Mouse (Mus musculus): Measurements from ENCODE around the gene Cyth4. TPM values are rescaled to one million over a fixed set of nuclear protein-coding genes. Genes with fewer than 3 reads are reported as not detected.

Gene Cyth4
- polyA plus RNA-seq, 1 experiment from 2014 or later: 12.3 TPM

- H3K27ac ChIP-seq: no peak overlapping the region
- no peaks in the 10 kb centered on the region for H3K36me3 ChIP-seq
- 80% methylated on average over 6 of the region's 6 CpGs for WGBS
These were observed 4.3 kb downstream of the Cyth4 start for GRCm38 (mm10) chr15:78601180-78601579.

DNA sequence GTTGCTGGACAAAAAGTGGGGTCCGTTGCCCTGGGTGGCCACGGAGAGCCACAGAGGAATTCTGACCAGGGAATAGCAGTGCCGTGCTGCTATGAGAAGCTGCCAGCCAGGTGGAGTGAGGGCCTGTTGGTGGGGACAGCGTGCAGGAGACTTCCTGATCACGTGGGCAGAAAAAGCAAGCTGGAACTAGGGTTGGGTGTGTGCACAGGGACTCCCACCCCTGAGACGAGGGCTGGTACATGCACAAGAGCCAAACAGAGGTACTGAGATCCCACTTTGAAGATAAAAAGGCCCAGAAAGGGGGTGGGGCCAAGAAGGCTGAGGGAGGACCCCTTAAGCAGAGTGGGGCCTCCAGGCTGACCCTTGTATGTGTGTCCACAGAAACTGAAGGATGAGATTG, 7.4 kb downstream of the Cyth4 start:
- 61% methylated on average over 6 of the region's 6 CpGs for WGBS
- H3K27ac ChIP-seq: no peak overlapping the region
- no peak overlapping the region for H3K4me3 ChIP-seq
- H3K4me2 ChIP-seq: no peak overlapping the region
- no peaks in the 10 kb centered on the region for H3K36me3 ChIP-seq
- 0 out of 2 replicates have a peak, but pooled peaks cover 3% of the 10 kb centered on the region for H3K27me3 ChIP-seq
- H3K4me1 ChIP-seq: peaks cover 10% of the 10 kb centered on the region
- no peak overlapping the region for H3K9ac ChIP-seq
- no peaks in the 10 kb centered on the region for H3K9me3 ChIP-seq
- ATAC-seq (ENCODE audit: insufficient number of reproducible peaks, low FRiP score, low TSS enrichment, low read depth): no peak

More at GRCm38 (mm10) chr15:78601180-78601579, 4.3 kb downstream of the Cyth4 start:
- no peak overlapping the region for H3K4me2 ChIP-seq
- no peaks in the 10 kb centered on the region for H3K9me3 ChIP-seq
- no peak overlapping the region for H3K9ac ChIP-seq
- H3K4me1 ChIP-seq: peaks cover 8% of the 10 kb centered on the region
- H3K27me3 ChIP-seq: no peaks in the 10 kb centered on the region
- no peak for ATAC-seq (ENCODE audit: insufficient number of reproducible peaks, low FRiP score, low TSS enrichment, low read depth)
- H3K4me3 ChIP-seq: no peak overlapping the region

- Histone ChIP-seq H3K36me3 (no peaks in the 10 kb centered on the region), H3K27me3 (0 out of 2 replicates have a peak, but pooled peaks cover 3% of the 10 kb centered on the region), H3K4me3 (no peak overlapping the region), H3K9me3 (no peaks in the 10 kb centered on the region), H3K4me2 (no peak overlapping the region), H3K4me1 (peaks cover 10% of the 10 kb centered on the region), H3K27ac (no peak overlapping the region), H3K9ac (no peak overlapping the region)
- no peak for ATAC-seq (ENCODE audit: insufficient number of reproducible peaks, low FRiP score, low TSS enrichment, low read depth)
- 28% methylated on average over 3 of the region's 3 CpGs for WGBS
These were observed 8.5 kb downstream of the Cyth4 start for GRCm38 (mm10) chr15:78605371-78605791.

GRCm38 (mm10) chr15:78606059-78606458, 9.2 kb downstream of the Cyth4 start:
- Histone ChIP-seq H3K27me3 (0 out of 2 replicates have a peak, but pooled peaks cover 3% of the 10 kb centered on the region), H3K4me2 (no peak overlapping the region), H3K4me1 (peaks cover 15% of the 10 kb centered on the region), H3K36me3 (no peaks in the 10 kb centered on the region), H3K27ac (no peak overlapping the region), H3K9ac (no peak overlapping the region), H3K9me3 (no peaks in the 10 kb centered on the region), H3K4me3 (no peak overlapping the region)
- ATAC-seq (ENCODE audit: insufficient number of reproducible peaks, low FRiP score, low TSS enrichment, low read depth): no peak
- WGBS: 67% methylated on average over 6 of the region's 6 CpGs

GRCm38 (mm10) chr15:78607463-78607862, 10.6 kb downstream of the Cyth4 start:
- no peak overlapping the region for H3K4me2 ChIP-seq
- H3K27me3 ChIP-seq: 0 out of 2 replicates have a peak, but pooled peaks cover 3% of the 10 kb centered on the region
- no peaks in the 10 kb centered on the region for H3K9me3 ChIP-seq
- WGBS: 48% methylated on average over 4 of the region's 4 CpGs
- H3K4me3 ChIP-seq: no peak overlapping the region
- no peak overlapping the region for H3K27ac ChIP-seq
- no peak overlapping the region for H3K9ac ChIP-seq
- H3K4me1 ChIP-seq: peaks cover 18% of the 10 kb centered on the region
- ATAC-seq (ENCODE audit: insufficient number of reproducible peaks, low FRiP score, low TSS enrichment, low read depth): no peak
- H3K36me3 ChIP-seq: no peaks in the 10 kb centered on the region

- Histone ChIP-seq H3K36me3 (no peaks in the 10 kb centered on the region), H3K4me1 (peaks cover 12% of the 10 kb centered on the region), H3K27me3 (0 out of 2 replicates have a peak, but pooled peaks cover 3% of the 10 kb centered on the region), H3K27ac (no peak overlapping the region), H3K9me3 (no peaks in the 10 kb centered on the region), H3K4me3 (no peak overlapping the region), H3K9ac (no peak overlapping the region), H3K4me2 (no peak overlapping the region)
- 36% methylated on average over 12 of the region's 12 CpGs for WGBS
- ATAC-seq (ENCODE audit: insufficient number of reproducible peaks, low FRiP score, low TSS enrichment, low read depth): no peak
These were observed 14.0 kb downstream of the Cyth4 start for GRCm38 (mm10) chr15:78610705-78611462.

DNA sequence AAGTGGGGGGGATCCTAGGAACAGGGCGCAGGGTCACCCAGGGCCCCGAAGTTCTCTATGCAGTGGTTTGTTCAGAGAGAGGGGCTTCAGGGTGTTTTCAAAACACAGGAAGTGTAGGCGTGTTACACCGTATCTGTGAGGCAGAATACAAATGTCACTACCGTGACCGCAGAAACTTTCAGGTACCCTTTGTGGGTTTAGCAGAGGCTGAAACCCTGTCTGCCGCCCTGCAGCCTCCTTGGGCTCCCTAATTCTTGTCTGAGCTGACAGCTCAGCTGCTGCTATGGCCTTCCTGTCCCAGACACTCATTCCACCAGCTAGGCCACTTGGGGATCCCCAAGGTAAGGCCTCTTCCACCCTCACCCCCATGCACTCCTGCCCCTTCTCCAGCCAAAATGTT, 17.7 kb downstream of the Cyth4 start:
- Histone ChIP-seq H3K36me3 (no peaks in the 10 kb centered on the region), H3K9me3 (no peaks in the 10 kb centered on the region), H3K4me2 (no peak overlapping the region), H3K9ac (no peak overlapping the region), H3K27me3 (no peaks in the 10 kb centered on the region), H3K27ac (no peak overlapping the region), H3K4me3 (no peak overlapping the region), H3K4me1 (peaks cover 7% of the 10 kb centered on the region)
- no peak for ATAC-seq (ENCODE audit: insufficient number of reproducible peaks, low FRiP score, low TSS enrichment, low read depth)
- WGBS: 78% methylated on average over 7 of the region's 7 CpGs

GRCm38 (mm10) chr15:78616973-78617372, 20.1 kb downstream of the Cyth4 start:
- Histone ChIP-seq H3K27ac (no peak overlapping the region), H3K4me3 (no peak overlapping the region), H3K27me3 (peaks cover 10% of the 10 kb centered on the region), H3K4me2 (no peak overlapping the region), H3K9ac (no peak overlapping the region), H3K4me1 (no peaks in the 10 kb centered on the region), H3K36me3 (no peaks in the 10 kb centered on the region), H3K9me3 (no peaks in the 10 kb centered on the region)
- 74% methylated on average over 2 of the region's 2 CpGs for WGBS
- no peak for ATAC-seq (ENCODE audit: insufficient number of reproducible peaks, low FRiP score, low TSS enrichment, low read depth)

GRCm38 (mm10) chr15:78623426-78623825, 26.6 kb downstream of the Cyth4 start:
- no peak overlapping the region for H3K4me2 ChIP-seq
- no peak overlapping the region for H3K4me3 ChIP-seq
- no peaks in the 10 kb centered on the region for H3K36me3 ChIP-seq
- no peak overlapping the region for H3K27ac ChIP-seq
- peaks cover 15% of the 10 kb centered on the region; the same call in 1 of the 2 replicates for H3K4me1 ChIP-seq
- H3K9me3 ChIP-seq: no peaks in the 10 kb centered on the region
- WGBS: 13% methylated on average over 5 of the region's 5 CpGs
- peaks cover 27% of the 10 kb centered on the region for H3K27me3 ChIP-seq
- H3K9ac ChIP-seq: no peak overlapping the region
- ATAC-seq (ENCODE audit: insufficient number of reproducible peaks, low FRiP score, low TSS enrichment, low read depth): no peak

GRCm38 (mm10) chr15:78624431-78624950, 27.6 kb downstream of the Cyth4 start:
- Histone ChIP-seq H3K4me2 (no peak overlapping the region), H3K4me3 (no peak overlapping the region), H3K9me3 (no peaks in the 10 kb centered on the region), H3K4me1 (peaks cover 15% of the 10 kb centered on the region; the same call in 1 of the 2 replicates), H3K9ac (no peak overlapping the region), H3K27me3 (peaks cover 27% of the 10 kb centered on the region), H3K27ac (no peak overlapping the region), H3K36me3 (no peaks in the 10 kb centered on the region)
- 31% methylated on average over 13 of the region's 13 CpGs for WGBS
- ATAC-seq (ENCODE audit: insufficient number of reproducible peaks, low FRiP score, low TSS enrichment, low read depth): peak; percentile 68; the same call in 1 of the 2 replicates

DNA sequence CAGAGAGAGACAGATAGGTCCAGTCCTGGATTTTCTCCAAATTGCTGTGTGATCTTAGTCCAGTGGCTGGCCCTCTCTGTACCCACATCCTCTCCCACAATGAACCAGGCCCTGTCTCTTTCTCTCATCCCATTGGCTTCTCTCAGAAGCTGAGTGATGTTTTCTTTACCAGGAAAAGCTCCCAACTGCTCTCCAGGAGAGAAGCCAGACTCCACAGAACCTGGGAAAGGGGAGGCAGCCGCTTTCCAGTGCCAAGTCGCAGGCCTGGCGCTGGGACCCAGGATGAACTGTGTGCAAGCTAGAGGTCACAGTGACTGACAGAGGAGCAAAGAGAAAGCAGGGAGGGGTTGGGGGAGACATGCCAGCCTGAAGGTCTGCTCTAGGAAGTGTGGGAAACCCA, 28.1 kb downstream of the Cyth4 start:
- peaks cover 27% of the 10 kb centered on the region for H3K27me3 ChIP-seq
- H3K4me3 ChIP-seq: no peak overlapping the region
- H3K4me1 ChIP-seq: peaks cover 15% of the 10 kb centered on the region; the same call in 1 of the 2 replicates
- H3K27ac ChIP-seq: 0 out of 2 replicates have a peak overlapping the region, but pooled peaks have one; percentile 35
- ATAC-seq (ENCODE audit: insufficient number of reproducible peaks, low FRiP score, low TSS enrichment, low read depth): no peak
- H3K4me2 ChIP-seq: no peak overlapping the region
- 72% methylated on average over 3 of the region's 3 CpGs for WGBS
- no peaks in the 10 kb centered on the region for H3K36me3 ChIP-seq
- H3K9ac ChIP-seq: no peak overlapping the region
- no peaks in the 10 kb centered on the region for H3K9me3 ChIP-seq

- 84% methylated on average over 13 of the region's 13 CpGs for WGBS
- Histone ChIP-seq H3K4me1 (peaks cover 15% of the 10 kb centered on the region; the same call in 1 of the 2 replicates), H3K27ac (no peak overlapping the region), H3K4me2 (no peak overlapping the region), H3K9me3 (no peaks in the 10 kb centered on the region), H3K9ac (no peak overlapping the region), H3K4me3 (no peak overlapping the region), H3K27me3 (peaks cover 23% of the 10 kb centered on the region), H3K36me3 (no peaks in the 10 kb centered on the region)
- no peak for ATAC-seq (ENCODE audit: insufficient number of reproducible peaks, low FRiP score, low TSS enrichment, low read depth)
These were observed 29.4 kb downstream of the Cyth4 start for GRCm38 (mm10) chr15:78626285-78626684.
